Mouse (Mus musculus) small intestine, adult 2 months (tissue): ENCODE data around the gene Ttc39d. TPM values are rescaled to one million over a fixed set of nuclear protein-coding genes. Genes with fewer than 3 reads are reported as not detected.
A peak's percentile ranks its signal among the peaks of the same experiment; 100 is the strongest.

Experiments
- H3K27ac ChIP-seq: fragments of 200-500 bp; 2 replicates; pipeline ENCODE4 v1.5.1; 2012; ENCODE audit warnings: low read depth, low read length, control low read depth, inconsistent platforms; ENCODE audit not compliant: insufficient read depth
- H3K27me3 ChIP-seq: fragments of 200-500 bp; 2 replicates; pipeline ENCODE4 v1.6.1; 2012; ENCODE audit warnings: mild to moderate bottlenecking, moderate library complexity, low read length, inconsistent platforms; ENCODE audit not compliant: control insufficient read depth, insufficient read depth
- H3K36me3 ChIP-seq: fragments of 200-500 bp; 2 replicates; pipeline ENCODE4 v1.6.1; 2012; ENCODE audit warnings: mild to moderate bottlenecking, low read length, control low read depth, inconsistent platforms; ENCODE audit not compliant: control insufficient read depth, insufficient read depth
- H3K4me1 ChIP-seq: fragments of 200-500 bp; 2 replicates; pipeline ENCODE4 v1.6.1; 2012; ENCODE audit warnings: low read length, inconsistent platforms, mixed read lengths; ENCODE audit not compliant: control insufficient read depth, insufficient read depth, insufficient read length
- H3K4me3 ChIP-seq: fragments of 200-500 bp; 2 replicates; pipeline ENCODE4 v1.5.1; 2012; ENCODE audit warnings: low read depth, mild to moderate bottlenecking, control low read depth, inconsistent platforms, low read length, moderate library complexity
- CTCF ChIP-seq: fragments of 200-500 bp; IDR thresholded peaks from 2 replicates; pipeline ENCODE4 v1.5.1; 2012; ENCODE audit warnings: low read depth, mild to moderate bottlenecking, control low read depth, inconsistent platforms, low read length, moderate library complexity, mixed read lengths; ENCODE audit not compliant: insufficient replicate concordance, insufficient read length; ENCODE audit errors: extremely low read depth
- POLR2A ChIP-seq: fragments of 200-500 bp; IDR thresholded peaks from 2 replicates; pipeline ENCODE4 v1.6.1; 2012; ENCODE audit warnings: low read depth, mild to moderate bottlenecking, control low read depth, inconsistent platforms, low read length, moderate library complexity
- WGBS: fragments of 180-500 bp; shearing (Covaris S2); methylation state at CpG from one replicate; pipeline ENCODE4 v1.1.7; 2018; 5-methylcytosine and 5-hydroxymethylcytosine counted together
- polyA plus RNA-seq: library from polyadenylated mRNA; depleted of rRNA; stranded (reverse); fragments of >200 nt; gene quantifications from 2 replicates; pipeline ENCODE4 v1.2.3, GENCODE M21; 2012; rRNA removed

Gene Ttc39d
- polyA plus RNA-seq, result not detected in 2 replicates

DNA sequence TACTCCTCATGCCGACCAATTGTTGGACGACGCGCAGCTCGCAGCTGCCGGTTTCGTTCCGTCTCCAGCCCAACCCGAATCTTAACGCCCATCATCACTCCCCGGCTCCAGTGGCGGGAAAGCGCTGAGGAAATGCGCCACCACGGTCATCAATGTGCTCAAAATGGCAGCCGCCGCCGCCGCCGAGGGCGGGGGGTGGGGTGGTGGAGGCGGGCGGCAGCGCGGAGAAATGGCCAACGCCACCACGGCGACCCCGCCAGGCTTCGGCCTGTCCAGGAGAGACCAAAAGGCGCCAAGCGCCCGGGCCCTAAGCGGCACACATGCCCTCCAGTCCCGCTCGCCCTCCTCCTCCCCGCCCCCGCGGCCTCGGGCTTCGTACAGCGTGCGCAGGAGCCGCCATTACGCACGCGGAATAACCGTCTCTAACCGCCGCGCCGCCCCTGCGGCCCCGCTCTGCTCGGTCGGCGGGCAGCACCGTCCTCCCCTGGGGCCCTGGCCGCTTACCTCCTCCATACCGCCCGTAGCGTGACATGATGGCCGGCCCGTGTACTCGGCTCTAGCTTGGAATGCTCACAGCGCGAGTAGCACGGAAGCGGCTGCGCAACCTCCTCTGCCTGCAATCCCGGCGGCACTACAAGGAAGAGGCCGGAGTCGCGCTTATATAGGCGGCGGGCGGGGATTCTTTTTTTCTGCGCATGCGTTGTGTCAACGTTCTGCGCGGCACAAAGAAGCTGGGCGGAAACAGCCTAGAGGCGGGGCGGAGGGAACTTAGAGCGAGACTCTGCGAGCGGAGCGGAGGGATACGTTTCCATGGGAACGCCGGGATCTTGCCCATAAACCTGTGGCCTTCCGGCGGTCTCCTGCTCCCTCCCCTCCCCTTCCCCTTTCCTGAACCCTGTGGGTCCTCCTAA is at the start of gene Ttc39d, which contains the start of gene Srsf7:
TSS of gene Ttc39d (plus strand) at position 790 of the 911 bp plus-strand sequence.
TSS of gene Srsf7 (minus strand) at position 637 of the 911 bp plus-strand sequence.
- H3K27ac ChIP-seq, result peak within 1 kb of the TSS; percentile 86
- under 1% methylated on average over 94 of the region's 95 CpGs for WGBS
- TF ChIP-seq POLR2A (peak; percentile 100), CTCF (no peak)
- H3K4me1 ChIP-seq, result no peaks in the 10 kb centered on the region
- peaks cover 24% of the 10 kb centered on the region for H3K36me3 ChIP-seq
- peak within 1 kb of the TSS; percentile 95 for H3K4me3 ChIP-seq
- H3K27me3 ChIP-seq, result no peaks in the 10 kb centered on the region

DNA sequence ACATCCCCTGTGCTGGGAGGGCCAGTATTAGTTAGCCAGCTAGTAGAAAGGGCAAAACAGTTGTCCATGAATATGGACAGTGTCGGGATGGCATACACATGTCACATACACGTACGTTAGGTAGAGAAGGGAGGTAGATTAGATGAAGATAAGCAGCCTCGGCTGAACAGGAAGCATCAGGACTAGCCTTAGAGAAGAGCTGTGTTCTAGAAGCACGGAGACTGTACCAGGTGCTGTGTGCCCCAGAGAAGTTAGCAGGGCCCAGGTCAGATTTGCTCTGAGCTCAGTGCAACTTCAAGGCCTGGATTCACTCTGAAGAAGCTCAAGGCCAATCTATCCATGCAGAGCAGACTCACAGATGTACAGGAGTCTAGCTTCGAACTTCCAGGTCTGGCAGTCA is 49.8 kb upstream of the Ttc39d start:
- Histone ChIP-seq H3K36me3 (peaks cover 3% of the 10 kb centered on the region; the same call in 1 of the 2 replicates), H3K27me3 (no peaks in the 10 kb centered on the region), H3K27ac (no peak overlapping the region), H3K4me3 (no peak overlapping the region), H3K4me1 (no peaks in the 10 kb centered on the region)
- TF ChIP-seq CTCF (no peak), POLR2A (no peak)
- 77% methylated on average over 6 of the region's 6 CpGs for WGBS

DNA sequence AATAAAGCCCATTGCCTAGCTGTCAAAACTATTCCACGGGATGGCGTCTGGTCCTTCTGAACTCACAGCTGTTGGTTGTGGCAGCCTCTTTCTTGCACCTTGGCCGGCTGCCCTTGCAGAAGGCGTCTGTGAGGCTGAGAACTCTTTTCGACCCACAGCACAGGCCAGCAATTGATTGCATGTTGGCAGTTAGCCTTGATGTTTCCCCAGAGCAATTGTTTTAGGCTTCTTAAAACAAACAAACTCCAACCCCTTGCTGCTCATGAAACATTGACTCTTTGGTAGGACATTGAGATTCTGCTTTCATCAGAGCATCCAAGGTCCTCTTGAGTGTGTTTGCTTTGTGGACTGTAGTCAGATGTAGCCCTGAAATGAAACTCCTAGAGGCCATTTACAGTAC is 46.8 kb upstream of the Ttc39d start:
- Histone ChIP-seq H3K36me3 (no peaks in the 10 kb centered on the region), H3K27me3 (no peaks in the 10 kb centered on the region), H3K4me3 (no peak overlapping the region), H3K27ac (no peak overlapping the region), H3K4me1 (no peaks in the 10 kb centered on the region)
- 11% methylated on average over 5 of the region's 5 CpGs for WGBS
- TF ChIP-seq CTCF, result no peak
- TF ChIP-seq POLR2A, result no peak

DNA sequence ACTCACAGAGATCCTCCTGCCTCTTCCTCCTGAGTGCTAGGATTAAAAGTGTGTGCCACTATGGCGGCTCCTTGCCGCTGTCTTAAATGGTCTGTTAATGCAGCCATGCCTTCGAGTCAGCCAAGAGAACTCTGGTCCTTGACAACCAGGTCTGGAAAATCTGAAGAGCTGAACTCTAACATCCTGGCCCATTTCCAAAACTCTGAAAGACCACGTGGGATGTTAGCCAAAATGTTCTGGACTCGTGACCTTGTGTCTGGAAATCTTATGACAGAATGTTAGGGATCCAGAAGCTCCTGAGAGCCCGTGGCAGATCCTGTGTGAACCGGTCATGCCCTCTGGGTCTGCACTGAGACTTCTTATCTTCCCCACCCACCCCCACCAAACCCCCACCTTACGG is 43.3 kb upstream of the Ttc39d start:
- Histone ChIP-seq H3K4me1 (no peaks in the 10 kb centered on the region), H3K4me3 (no peak overlapping the region), H3K36me3 (no peaks in the 10 kb centered on the region), H3K27ac (no peak overlapping the region), H3K27me3 (no peaks in the 10 kb centered on the region)
- WGBS, result 66% methylated on average over 8 of the region's 8 CpGs
- TF ChIP-seq POLR2A (no peak), CTCF (no peak)

DNA sequence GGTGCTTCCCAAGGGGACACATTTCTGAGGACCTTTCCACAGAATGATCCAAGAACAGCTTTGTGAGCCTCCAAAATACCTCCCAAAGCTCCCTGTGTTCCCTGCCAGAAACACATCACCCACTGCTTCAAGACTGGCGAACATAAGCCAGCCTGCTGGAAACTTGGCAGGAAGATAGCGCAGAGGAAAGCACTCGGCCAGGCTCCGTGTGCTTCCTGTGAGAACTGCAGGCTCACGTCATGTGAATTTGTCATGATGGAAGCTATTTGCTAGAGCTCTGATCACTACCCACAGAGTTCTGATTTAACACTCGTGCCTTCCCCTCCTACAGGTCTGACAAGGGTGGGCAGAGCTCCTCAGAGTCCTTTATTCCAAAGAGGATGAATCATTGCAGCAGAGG is 41.5 kb upstream of the Ttc39d start:
- no peak for TF ChIP-seq CTCF
- Histone ChIP-seq H3K4me1 (no peaks in the 10 kb centered on the region), H3K27me3 (no peaks in the 10 kb centered on the region), H3K4me3 (no peak overlapping the region), H3K36me3 (no peaks in the 10 kb centered on the region), H3K27ac (no peak overlapping the region; the same call in 1 of the 2 replicates)
- 72% methylated on average over 6 of the region's 6 CpGs for WGBS

DNA sequence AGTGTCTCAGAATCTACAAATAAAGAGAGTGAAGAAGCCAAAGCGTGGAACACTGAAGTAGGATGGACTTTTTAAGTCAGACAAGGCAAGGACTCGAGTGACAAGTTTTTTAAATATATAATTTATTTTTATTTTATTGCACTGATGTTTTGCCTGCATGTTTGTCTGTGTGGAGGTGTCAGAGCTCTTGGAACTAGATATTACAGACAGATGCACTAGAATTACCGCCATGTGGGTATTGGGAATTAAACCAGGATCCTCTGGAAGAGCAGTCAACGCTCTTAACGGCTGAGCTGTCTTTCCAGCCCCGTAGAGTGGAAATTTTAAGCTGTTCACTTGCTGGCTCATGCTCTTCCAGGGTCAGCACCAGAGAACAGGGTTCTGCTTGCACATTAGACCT is 40.9 kb upstream of the Ttc39d start:
- Histone ChIP-seq H3K4me1 (no peaks in the 10 kb centered on the region), H3K4me3 (no peak overlapping the region), H3K27me3 (no peaks in the 10 kb centered on the region), H3K27ac (no peak overlapping the region), H3K36me3 (no peaks in the 10 kb centered on the region)
- TF ChIP-seq CTCF (no peak), POLR2A (no peak)
- WGBS, result 87% methylated on average over 6 of the region's 6 CpGs

DNA sequence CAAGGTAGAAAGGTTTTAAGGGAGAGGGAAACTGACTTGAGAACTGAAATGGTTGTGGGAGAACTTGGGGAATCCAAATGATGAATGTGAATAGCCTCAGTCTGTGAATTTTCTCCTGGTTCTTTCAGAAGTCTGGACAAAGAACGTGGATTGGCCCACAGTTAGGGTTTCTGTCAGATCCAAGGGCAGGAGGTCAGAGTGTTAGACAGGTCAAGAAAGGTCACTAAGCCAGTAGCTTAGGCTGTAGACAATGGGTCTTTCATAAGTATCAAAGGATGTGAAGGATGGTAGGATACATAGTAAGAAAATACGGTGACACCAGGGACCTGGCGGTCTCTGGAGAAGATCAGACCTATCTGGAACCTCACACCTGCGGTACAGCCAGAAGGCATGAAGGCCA is 39.8 kb upstream of the Ttc39d start:
- Histone ChIP-seq H3K27ac (no peak overlapping the region), H3K27me3 (no peaks in the 10 kb centered on the region), H3K4me3 (no peak overlapping the region), H3K36me3 (no peaks in the 10 kb centered on the region), H3K4me1 (no peaks in the 10 kb centered on the region)
- WGBS, result 79% methylated on average over 4 of the region's 4 CpGs
- no peak for TF ChIP-seq CTCF
- TF ChIP-seq POLR2A, result no peak
